Mouse (Mus musculus): ENCODE data around the gene Gm17455. TPM values are rescaled to one million over a fixed set of nuclear protein-coding genes. Genes with fewer than 3 reads are reported as not detected.
A peak's percentile ranks its signal among the peaks of the same experiment; 100 is the strongest.

Gm17455 gene
- total RNA-seq, 2 experiments from 2014 or later = not detected

DNA sequence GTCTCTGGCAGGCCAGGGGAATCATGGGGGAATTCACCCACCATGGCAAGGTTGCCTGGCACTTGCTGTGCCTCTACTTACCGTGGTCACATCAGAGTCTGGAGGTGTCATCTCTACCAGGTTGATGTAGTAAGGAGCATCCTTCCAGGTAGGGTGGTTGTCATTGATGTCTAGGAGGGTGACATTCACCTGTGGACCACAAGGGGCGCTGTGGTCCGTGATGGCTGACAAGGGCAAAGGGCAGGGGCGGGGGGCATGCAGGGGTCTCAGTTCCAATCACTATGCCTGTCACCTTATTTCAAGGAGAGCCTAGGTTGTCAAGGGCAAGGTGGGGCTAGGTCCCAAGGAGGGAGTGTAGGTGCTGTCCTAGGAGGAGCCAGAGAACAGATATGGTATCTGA, 20.1 kb downstream of the Gm17455 start:
- DNase-seq = no peak

DNA sequence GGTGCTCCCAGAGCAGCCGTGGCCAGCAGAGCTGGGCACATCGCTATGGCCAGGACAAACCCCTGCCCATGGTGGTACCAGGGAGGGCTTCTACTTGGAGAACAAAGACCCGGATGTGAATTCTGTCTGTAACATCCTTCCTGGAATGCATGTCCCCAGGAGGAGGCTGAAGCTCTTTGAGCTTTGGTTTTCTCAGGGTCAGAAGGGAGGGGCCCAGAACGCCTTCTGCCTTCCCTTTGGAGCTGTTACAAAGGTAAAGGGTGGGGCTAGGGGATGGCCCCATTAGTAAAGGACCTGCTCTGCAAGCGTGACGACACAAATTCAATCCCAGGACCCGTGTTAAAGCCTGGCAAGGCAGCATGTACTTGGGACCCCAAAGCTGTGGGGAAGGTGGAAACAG, 23.2 kb downstream of the Gm17455 start:
- DNase-seq = no peak

DNA sequence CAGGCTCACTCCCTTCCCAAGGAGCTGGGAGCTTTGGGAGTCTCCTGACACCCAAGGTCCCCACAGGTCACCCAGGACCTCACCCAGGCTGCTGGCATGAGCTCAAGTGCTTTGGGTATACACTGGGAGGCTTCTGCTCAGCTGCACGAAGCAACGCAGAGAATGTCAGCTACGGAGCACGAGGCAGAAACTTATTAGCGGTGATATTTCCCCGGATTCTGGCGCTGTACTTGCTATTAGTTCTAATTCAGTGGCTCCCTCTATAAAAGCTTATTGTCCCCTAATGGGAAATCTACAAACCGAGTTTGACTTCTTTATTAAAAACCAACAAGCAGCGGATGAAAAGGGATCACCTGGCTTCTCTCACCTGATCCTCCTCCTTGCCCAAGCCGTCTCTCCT, 30.5 kb downstream of the Gm17455 start:
- no peak for DNase-seq

DNA sequence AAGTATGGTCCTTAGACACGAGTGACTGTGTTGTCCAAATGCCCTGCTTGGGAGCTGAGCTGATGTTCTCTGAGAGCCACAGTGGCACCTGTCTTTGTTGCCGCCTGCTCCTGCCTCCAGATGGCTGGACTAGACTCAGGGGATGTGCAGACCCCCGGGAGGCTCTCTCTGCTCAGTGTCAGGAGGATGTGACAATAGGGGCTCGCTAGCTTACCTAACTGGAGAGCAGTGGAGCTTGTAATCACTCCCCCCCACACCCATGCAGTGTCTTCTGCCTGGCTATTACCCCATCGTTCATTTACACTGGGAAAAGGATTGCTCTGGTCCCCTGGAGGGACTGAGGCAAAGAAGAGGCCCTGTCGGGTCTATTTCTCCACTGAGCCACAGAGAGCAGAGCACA, 31.1 kb downstream of the Gm17455 start:
- DNase-seq = no peak

DNA sequence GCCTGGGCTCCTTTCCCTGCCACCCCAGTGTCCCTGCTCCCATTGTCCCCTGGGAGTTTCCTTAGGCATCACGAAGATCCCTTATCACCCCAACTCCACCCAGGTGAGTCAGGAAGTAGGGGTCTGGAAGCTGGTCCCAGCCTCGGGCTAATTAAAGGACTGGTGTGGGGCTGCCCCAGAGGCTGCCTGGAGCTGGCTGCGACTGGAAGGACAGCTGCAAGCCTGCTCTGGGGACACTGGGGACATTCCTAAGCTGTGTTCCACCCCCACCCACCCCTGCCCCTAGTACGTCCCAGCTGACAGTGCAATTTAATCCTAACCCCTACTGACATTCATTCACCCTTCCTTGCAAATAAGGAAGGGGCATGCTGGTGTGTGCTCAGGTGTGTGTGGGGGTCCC, 33.2 kb downstream of the Gm17455 start:
- no peak for DNase-seq

DNA sequence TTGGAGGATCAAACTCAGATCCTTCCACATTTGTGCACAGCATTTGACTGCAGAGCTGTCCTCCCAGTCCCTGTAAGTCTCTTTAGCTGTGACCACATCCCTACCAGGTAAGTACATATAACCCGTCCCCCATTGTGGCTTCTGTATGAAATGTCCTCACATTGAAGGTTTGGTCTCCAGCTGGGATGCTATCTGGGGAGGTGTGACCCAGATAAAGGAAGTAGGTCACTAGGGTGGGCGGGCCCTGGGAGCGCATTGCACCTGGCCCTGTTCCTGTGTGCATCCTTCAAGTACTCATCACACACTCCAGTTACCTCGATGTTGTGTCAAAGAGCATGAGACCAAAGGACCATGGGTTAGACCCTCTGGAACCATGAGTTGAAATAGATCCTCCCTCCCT, 42.8 kb downstream of the Gm17455 start:
- no peak for DNase-seq

DNA sequence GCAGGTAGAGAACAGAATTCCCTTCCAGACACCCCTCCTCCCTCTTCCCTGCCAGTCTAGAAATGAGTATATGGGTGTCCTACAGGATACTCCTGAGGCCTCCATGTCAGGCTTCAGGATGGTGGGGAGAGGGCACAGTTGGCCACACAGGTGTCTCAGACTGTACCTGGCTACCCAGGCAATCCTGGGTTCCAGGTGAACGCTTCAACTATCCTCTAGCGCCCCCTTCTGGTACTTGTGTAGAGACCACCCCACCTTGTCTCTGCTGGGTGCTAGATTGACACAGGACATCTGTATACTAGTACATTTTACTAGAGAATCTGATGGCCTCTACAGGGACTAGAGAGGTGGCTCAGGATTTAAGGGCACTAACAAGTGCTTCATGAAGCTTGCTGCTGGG, 43.6 kb downstream of the Gm17455 start:
- DNase-seq = no peak

DNA sequence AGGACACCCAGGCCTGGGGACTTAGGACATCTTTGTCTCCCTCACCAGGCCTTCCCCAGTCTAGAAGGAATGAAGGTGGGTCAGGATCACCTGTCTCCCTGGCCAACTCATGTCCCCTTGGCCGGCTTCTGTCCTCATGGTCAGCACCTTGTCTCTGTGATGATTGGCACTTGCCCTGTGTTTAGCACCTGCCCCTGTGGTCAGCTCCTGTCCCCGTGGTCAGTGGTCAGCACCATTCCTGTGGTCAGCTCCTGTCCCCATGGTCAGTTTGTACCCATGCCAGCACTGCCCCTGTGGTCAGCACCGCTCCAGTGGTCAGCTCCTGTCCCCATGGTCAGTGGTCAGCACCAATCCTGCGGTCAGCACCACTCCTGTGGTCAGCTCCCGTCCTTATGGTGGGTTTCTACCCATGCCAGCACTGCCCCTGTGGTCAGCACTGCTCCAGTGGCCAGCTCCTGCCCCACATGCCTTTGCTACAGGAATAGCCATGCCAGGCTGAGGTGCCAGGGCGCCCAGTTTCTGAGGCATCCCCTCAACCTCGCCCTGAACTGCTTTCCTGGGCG, 45.6 kb downstream of the Gm17455 start:
- peak; percentile 53 to 62 for DNase-seq

DNA sequence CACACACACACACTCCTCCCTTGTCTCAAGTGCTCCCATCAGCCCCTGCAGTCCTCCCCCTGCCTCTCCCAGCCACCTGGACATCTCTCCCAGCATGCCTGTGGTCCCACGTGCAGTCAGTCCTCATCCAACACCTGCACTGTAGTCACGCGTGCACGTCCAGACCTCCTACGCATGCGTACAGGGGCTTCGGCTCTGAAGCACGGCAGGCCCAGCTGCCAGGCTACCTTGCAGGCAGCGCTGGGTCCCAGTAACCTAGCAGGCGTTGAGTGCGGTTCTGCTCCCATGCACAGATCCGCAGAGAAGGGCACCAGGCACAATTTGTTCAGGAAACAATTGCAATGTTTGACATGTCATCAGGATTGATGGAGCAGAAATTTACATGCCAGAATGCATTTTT, 47.7 kb downstream of the Gm17455 start:
- DNase-seq = no peak

Other genes starting within 250 kb of the Gm17455 start
- 1 to 10 TPM in 1 of 2 experiments, under 1 TPM in 1; 0.76 to 1.4 TPM for gene Chst3, start 180.5 kb upstream of the Gm17455 start, total RNA-seq (2021)
- gene Psap, start 122.1 kb upstream of the Gm17455 start, total RNA-seq (2021) = 1,000 to 10,000 TPM; 1,035 to 1,192 TPM
- gene Vsir, start 52.9 kb upstream of the Gm17455 start, total RNA-seq (2021) = 10 to 100 TPM; 10.0 to 16.9 TPM

Data from adrenal gland, postnatal 36 days (tissue).